Mouse (Mus musculus) thymus, postnatal 10 days (tissue): ENCODE data around the gene Khdc4.
A peak's percentile ranks its signal among the peaks of the same experiment; 100 is the strongest.
"Not testable (repeated sequence)": the region's sequence is repeated elsewhere in the genome, so short reads cannot be mapped to it uniquely, and the experiment has no call there.

ENCODE experiments used
- DNase-seq, 2 experiments: peaks; one replicate each; pipeline ENCODE4 v3.0.0; 2021; ENCODE audit warnings: low spot score in 2 of 2

The Khdc4 gene

GRCm38 (mm10) chr3:88655619-88656018, 30.0 kb upstream of the Khdc4 start:
- no peak for DNase-seq

- no peak for DNase-seq
Measured at GRCm38 (mm10) chr3:88658441-88659127, 27.0 kb upstream of the Khdc4 start.

GRCm38 (mm10) chr3:88659798-88660197, 25.8 kb upstream of the Khdc4 start:
- DNase-seq, result no peak

GRCm38 (mm10) chr3:88664095-88664494, 21.5 kb upstream of the Khdc4 start:
- DNase-seq, result no peak

GRCm38 (mm10) chr3:88677399-88677798, 8.2 kb upstream of the Khdc4 start:
- peak; percentile 24 to 73 for DNase-seq

GRCm38 (mm10) chr3:88683814-88684213, 1.8 kb upstream of the Khdc4 start:
- no peak for DNase-seq

- DNase-seq, result no peak
Measured at GRCm38 (mm10) chr3:88684236-88684979, 1.2 kb upstream of the Khdc4 start.

- DNase-seq, result peak; percentile 26 to 37
Measured at GRCm38 (mm10) chr3:88685958-88686451, 402 bp downstream of the Khdc4 start.

- no peak for DNase-seq
Measured at GRCm38 (mm10) chr3:88686734-88687611, 1.4 kb downstream of the Khdc4 start.

- no peak for DNase-seq
Measured at GRCm38 (mm10) chr3:88689079-88689478, 3.5 kb downstream of the Khdc4 start.

GRCm38 (mm10) chr3:88695545-88695944, 9.9 kb downstream of the Khdc4 start:
- DNase-seq, result no peak

- no peak for DNase-seq
Measured at GRCm38 (mm10) chr3:88698051-88698450, 12.4 kb downstream of the Khdc4 start.

GRCm38 (mm10) chr3:88698834-88699233, 13.2 kb downstream of the Khdc4 start:
- DNase-seq, result no peak

- no peak for DNase-seq
Measured at GRCm38 (mm10) chr3:88700247-88700646, 14.6 kb downstream of the Khdc4 start.

GRCm38 (mm10) chr3:88701222-88701621, 15.6 kb downstream of the Khdc4 start:
- no peak for DNase-seq

- no peak for DNase-seq
Measured at GRCm38 (mm10) chr3:88713709-88714108, 28.1 kb downstream of the Khdc4 start.

GRCm38 (mm10) chr3:88714725-88715124, 29.1 kb downstream of the Khdc4 start:
- DNase-seq, result no peak

- DNase-seq, result not testable (repeated sequence)
Measured at GRCm38 (mm10) chr3:88715716-88716115, 30.1 kb downstream of the Khdc4 start.

GRCm38 (mm10) chr3:88716399-88717197, 31.0 kb downstream of the Khdc4 start, which contains the start of gene Rit1:
TSS of gene Rit1 (plus strand) at chr3:88716838.
- DNase-seq, result peak; percentile 78 to 88

GRCm38 (mm10) chr3:88717198-88717798, 31.7 kb downstream of the Khdc4 start:
- DNase-seq, result no peak

GRCm38 (mm10) chr3:88717831-88718230, 32.2 kb downstream of the Khdc4 start:
- DNase-seq, result no peak
